ENCODE assay signal across 9 mouse cellular contexts in the genomic region with DNA sequence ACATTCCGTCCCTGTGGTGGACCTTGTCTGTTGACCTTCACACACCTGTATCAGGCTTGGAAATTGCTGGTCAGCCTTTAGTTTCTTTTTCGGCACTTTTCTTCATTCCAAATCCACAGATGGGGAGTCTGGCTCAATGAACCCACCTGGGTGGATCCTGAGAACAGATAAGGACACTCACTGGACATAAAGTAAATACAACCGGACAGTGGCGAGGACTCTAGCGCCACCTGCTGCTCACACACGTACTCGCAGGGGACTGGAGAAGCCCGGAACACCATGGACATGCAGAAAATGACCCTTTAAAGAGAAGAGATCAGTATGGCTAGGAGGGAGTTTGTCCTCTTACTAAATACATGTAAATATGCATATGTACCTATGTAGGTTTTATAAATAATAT.
DNase-seq lines count a peak whose midpoint lies in the region; ATAC-seq and TF ChIP-seq lines count a peak whose summit lies in the region.
"Had no signal": no experiment of that assay in that cellular context is flagged by ENCODE, and none has a peak within 500 bp of the region (broad histone marks: within the 10 kb centered on the region; RNA-seq: fewer than 3 reads in every experiment).

No protein-coding gene starts in this region.

- H3K4me3 ChIP-seq in forebrain, embryonic 14.5 days (ENCODE audit: low read depth, low read length), result no peak overlapping the region
- no peak overlapping the region for H3K4me3 ChIP-seq in forebrain, embryonic 13.5 days
- no peak overlapping the region for H3K4me3 ChIP-seq in MEL (ENCODE audit: control insufficient read depth in 1 of 2, insufficient read depth in 1 of 2, low read depth in 2 of 2, low read length in 2 of 2)

- no peak for TF ChIP-seq EP300 in MEL (IDR thresholded peaks at IDR 0.05; ENCODE audit: low read depth in 1 of 2, low read length in 2 of 2)

- peak; percentile 15 for TF ChIP-seq RAD21 in MEL (IDR thresholded peaks at IDR 0.05; ENCODE audit: low read depth, low read length)

- 23% methylated on average over 8 of the region's 8 CpGs for WGBS in forebrain, embryonic 14.5 days
- 24% methylated on average over 8 of the region's 8 CpGs for WGBS in forebrain, embryonic 13.5 days

- no peak overlapping the region for H3K9ac ChIP-seq in forebrain, embryonic 14.5 days (ENCODE audit: low read length)
- no peak overlapping the region for H3K9ac ChIP-seq in forebrain, embryonic 13.5 days
- no peak overlapping the region for H3K9ac ChIP-seq in MEL (ENCODE audit: control insufficient read depth, low read depth, low read length, poor library complexity, severe bottlenecking)

- no peaks in the 10 kb centered on the region for H3K79me2 ChIP-seq in MEL (ENCODE audit: control insufficient read depth, insufficient read depth, low read length, poor library complexity)

- peak; percentile 59 for DNase-seq in forebrain, embryonic 14.5 days (ENCODE audit: low spot score)
- DNase-seq in MEL (ENCODE audit: low read depth, low spot score), result no peak
- peak; percentile 67 for DNase-seq in cerebellum, adult 8-10 months
- DNase-seq in gastrocnemius, postnatal 25 days, result peak; percentile 29
- DNase-seq in layer of hippocampus, postnatal 10 days (ENCODE audit: low spot score in 2 of 2), result peak; percentile 77 to 84
- DNase-seq in skeletal muscle tissue, adult 2 months (ENCODE audit: low read depth, low spot score), result peak; percentile 65

- peaks cover 3% of the 10 kb centered on the region for H3K4me1 ChIP-seq in forebrain, embryonic 14.5 days (ENCODE audit: control insufficient read depth, insufficient read depth, low read length)
- H3K4me1 ChIP-seq in forebrain, embryonic 13.5 days, result peaks cover 8% of the 10 kb centered on the region
- H3K4me1 ChIP-seq in MEL (ENCODE audit: control insufficient read depth in 1 of 2, insufficient read depth in 2 of 2, low read length in 2 of 2), result no peaks in the 10 kb centered on the region

- 0 out of 2 replicates have a peak, but pooled peaks cover 4% of the 10 kb centered on the region for H3K27me3 ChIP-seq in forebrain, embryonic 14.5 days (replicated peaks; ENCODE audit: control insufficient read depth, insufficient read depth, low read length)
- 0 out of 2 replicates have a peak, but pooled peaks cover 7% of the 10 kb centered on the region for H3K27me3 ChIP-seq in forebrain, embryonic 13.5 days
- no peaks in the 10 kb centered on the region; a peak in 1 of 4 replicates for H3K27me3 ChIP-seq in MEL (ENCODE audit: control insufficient read depth in 1 of 2, insufficient read depth in 2 of 2, low read length in 2 of 2)

- no peak for TF ChIP-seq POLR2A in MEL (IDR thresholded peaks at IDR 0.05; ENCODE audit: control insufficient read depth in 1 of 2, insufficient read depth in 1 of 2, low read depth in 1 of 2, low read length in 2 of 2, poor library complexity in 1 of 2)

- no peaks in the 10 kb centered on the region for H3K36me3 ChIP-seq in forebrain, embryonic 14.5 days (ENCODE audit: control insufficient read depth, insufficient read depth, low read length)
- H3K36me3 ChIP-seq in forebrain, embryonic 13.5 days (ENCODE audit: poor library complexity, severe bottlenecking), result no peaks in the 10 kb centered on the region
- no peaks in the 10 kb centered on the region for H3K36me3 ChIP-seq in MEL (ENCODE audit: control insufficient read depth in 1 of 2, insufficient read depth in 2 of 2, low read length in 2 of 2)
- H3K36me3 ChIP-seq: G1E had no signal

- TF ChIP-seq CTCF in MEL (IDR thresholded peaks at IDR 0.05 in 2 of 3, conservative IDR thresholded peaks at IDR 0.05 in 1 of 3; ENCODE audit: control insufficient read depth in 1 of 3, insufficient read depth in 1 of 3, low read depth in 2 of 3, low read length in 3 of 3, poor library complexity in 1 of 3, severe bottlenecking in 1 of 3), result peak; percentile 21 to 54 (median 30); a peak in 5 of 6 replicates

- H3K4me2 ChIP-seq in forebrain, embryonic 14.5 days (ENCODE audit: low read length), result no peak overlapping the region
- no peak overlapping the region for H3K4me2 ChIP-seq in forebrain, embryonic 13.5 days

- H3K27ac ChIP-seq in forebrain, embryonic 14.5 days (ENCODE audit: low read depth, low read length), result no peak overlapping the region
- H3K27ac ChIP-seq in forebrain, embryonic 13.5 days, result no peak overlapping the region
- H3K27ac ChIP-seq in MEL (ENCODE audit: control insufficient read depth, low read depth, low read length), result no peak overlapping the region

- ATAC-seq in forebrain, embryonic 14.5 days, result no peak
- no peak for ATAC-seq in forebrain, embryonic 13.5 days
- ATAC-seq in megakaryocyte progenitor cell, adult 5-6 weeks (replicated peaks; ENCODE audit: poor library complexity), result peak; percentile 68; the same call in 1 of the 2 replicates

- no peaks in the 10 kb centered on the region for H3K9me3 ChIP-seq in forebrain, embryonic 14.5 days (replicated peaks; ENCODE audit: control insufficient read depth, low read length)
- no peaks in the 10 kb centered on the region for H3K9me3 ChIP-seq in forebrain, embryonic 13.5 days (replicated peaks)
- H3K9me3 ChIP-seq in MEL (replicated peaks; ENCODE audit: insufficient read depth, low read length), result no peaks in the 10 kb centered on the region

TF ChIP-seq in MEL, 35 proteins besides CTCF, POLR2A, EP300 and RAD21:
- TF ChIP-seq SMC3 (IDR thresholded peaks at IDR 0.05; ENCODE audit: low read depth, low read length), result peak; percentile 44
- no peak for TF ChIP-seq TBP (IDR thresholded peaks at IDR 0.05; ENCODE audit: low read depth, low read length)
